8 mouse cellular contexts compared by ENCODE assay signal in genomic region chr6:119848696-119849347, GRCm38 (mm10). TPM values are rescaled to one million over a fixed set of nuclear protein-coding genes. Genes with fewer than 3 reads are reported as not detected.
DNase-seq lines count a peak whose midpoint lies in the region; ATAC-seq and TF ChIP-seq lines count a peak whose summit lies in the region.

No protein-coding gene starts in this region.

- H3K9me3 ChIP-seq in CH12.LX (replicated peaks; ENCODE audit: low read length): no peaks in the 10 kb centered on the region
- H3K9me3 ChIP-seq in forebrain, embryonic 13.5 days (replicated peaks): no peaks in the 10 kb centered on the region
- H3K9me3 ChIP-seq in liver, postnatal 0 days (ENCODE audit: low read length): no peaks in the 10 kb centered on the region

- TF ChIP-seq POLR2A in CH12.LX (IDR thresholded peaks at IDR 0.05; ENCODE audit: low read depth, low read length): no peak

- H3K4me1 ChIP-seq in CH12.LX (ENCODE audit: control insufficient read depth in 1 of 2, insufficient read depth in 2 of 2): peaks cover 0 to 9% of the 10 kb centered on the region in 2 experiments; a peak in 3 of 4 replicates
- H3K4me1 ChIP-seq in forebrain, embryonic 13.5 days: peaks cover 23% of the 10 kb centered on the region
- peaks cover 13% of the 10 kb centered on the region for H3K4me1 ChIP-seq in liver, postnatal 0 days (ENCODE audit: insufficient read depth)

- DNase-seq in frontal cortex, postnatal 10 days (ENCODE audit: low spot score in 2 of 2): no peak
- no peak for DNase-seq in CH12.LX (ENCODE audit: extremely low read depth)
- DNase-seq in liver, postnatal 0 days: no peak
- DNase-seq in adrenal gland, adult (ENCODE audit: inconsistent age in 2 of 2, low spot score in 1 of 2): no peak
- DNase-seq in gastrocnemius, postnatal 14 days: no peak

- H3K4me2 ChIP-seq in CH12.LX (ENCODE audit: insufficient read depth, low read depth, poor library complexity, severe bottlenecking): peak overlapping the region; percentile 65
- peak overlapping the region; percentile 75 for H3K4me2 ChIP-seq in forebrain, embryonic 13.5 days
- H3K4me2 ChIP-seq in liver, postnatal 0 days (ENCODE audit: low read depth, low read length): peak overlapping the region; percentile 99

- peak overlapping the region; percentile 75 for H3K9ac ChIP-seq in CH12.LX (ENCODE audit: insufficient read depth, low read depth)
- peak overlapping the region; percentile 91 for H3K9ac ChIP-seq in forebrain, embryonic 13.5 days
- peak overlapping the region; percentile 90 for H3K9ac ChIP-seq in liver, postnatal 0 days (replicated peaks)

- H3K27ac ChIP-seq in CH12.LX (ENCODE audit: insufficient read depth, low read depth): no peak overlapping the region
- H3K27ac ChIP-seq in forebrain, embryonic 13.5 days: peak overlapping the region; percentile 97
- peak overlapping the region; percentile 89 for H3K27ac ChIP-seq in liver, postnatal 0 days (ENCODE audit: low read depth)

- no peak for TF ChIP-seq RAD21 in CH12.LX (IDR thresholded peaks at IDR 0.05; ENCODE audit: low read depth, low read length)

- intact Hi-C loops in gastrocnemius, postnatal 14 days (cut with DNase I; ENCODE audit: low total_unique reads): loop anchor here (5.0 kb wide), 1 partner anchor 48 kb away; no protein-coding TSS in a partner anchor

- no peak for TF ChIP-seq CTCF in CH12.LX (conservative IDR thresholded peaks at IDR 0.05 in 1 of 2, IDR thresholded peaks at IDR 0.05 in 1 of 2; ENCODE audit: low read depth in 2 of 2, low read length in 2 of 2)
- no peak for TF ChIP-seq CTCF in liver, postnatal 0 days (IDR thresholded peaks at IDR 0.05; ENCODE audit: low read depth)

- H3K36me3 ChIP-seq in CH12.LX (replicated peaks in 1 of 2; ENCODE audit: control insufficient read depth in 1 of 2, insufficient read depth in 1 of 2, low read length in 1 of 2): no peaks in the 10 kb centered on the region
- no peaks in the 10 kb centered on the region for H3K36me3 ChIP-seq in forebrain, embryonic 13.5 days (ENCODE audit: poor library complexity, severe bottlenecking)
- H3K36me3 ChIP-seq in liver, postnatal 0 days (replicated peaks; ENCODE audit: insufficient read depth, low read length): no peaks in the 10 kb centered on the region

- TF ChIP-seq EP300 in CH12.LX (IDR thresholded peaks at IDR 0.05; ENCODE audit: low read length): no peak
- no peak for TF ChIP-seq EP300 in liver, postnatal 0 days (IDR thresholded peaks at IDR 0.05; ENCODE audit: low read depth)

- H3K79me2 ChIP-seq in CH12.LX (replicated peaks; ENCODE audit: control insufficient read depth, extremely low read depth, insufficient read depth, poor library complexity, severe bottlenecking): no peaks in the 10 kb centered on the region; the same call in 1 of the 2 replicates

- in situ Hi-C loops in CH12.LX (cut with MboI; ENCODE audit: low pct_ligation_motif_present, low pct_unique_long_range_greater_than_20kb, low sequenced_read_pairs): no loop called here

- peaks cover 3% of the 10 kb centered on the region for H3K27me3 ChIP-seq in CH12.LX (replicated peaks)
- H3K27me3 ChIP-seq in forebrain, embryonic 13.5 days: no peaks in the 10 kb centered on the region
- no peaks in the 10 kb centered on the region for H3K27me3 ChIP-seq in liver, postnatal 0 days (ENCODE audit: insufficient read depth, low read length)

- ATAC-seq in frontal cortex, adult (ENCODE audit: low TSS enrichment): peak; percentile 8; the same call in 1 of the 2 replicates
- ATAC-seq in forebrain, embryonic 13.5 days: peak; percentile 39
- ATAC-seq in liver, postnatal 0 days: peak; percentile 3
- ATAC-seq in inflammation-experienced regulatory T-cells, adult 6 months: no peak

- peak overlapping the region; percentile 58 to 100 (median 79) for H3K4me3 ChIP-seq in CH12.LX (replicated peaks in 1 of 3; ENCODE audit: low read depth in 2 of 3, low read length in 2 of 3, poor library complexity in 1 of 3)
- peak overlapping the region; percentile 87 for H3K4me3 ChIP-seq in forebrain, embryonic 13.5 days
- peak overlapping the region; percentile 97 for H3K4me3 ChIP-seq in liver, postnatal 0 days (ENCODE audit: low read depth, low read length)

- WGBS in forebrain, embryonic 13.5 days: 11% methylated on average over 13 of the region's 13 CpGs
- WGBS in liver, postnatal 0 days (ENCODE audit: insufficient replicate concordance): 21% methylated on average over 13 of the region's 13 CpGs

- dilution Hi-C loops in CH12.LX (cut with MboI; ENCODE audit: extremely low pct_ligation_motif_present, extremely low pct_unique_long_range_greater_than_20kb, low sequenced_read_pairs): no loop called here

TF ChIP-seq in CH12.LX, 34 proteins besides CTCF, POLR2A, EP300 and RAD21:
- TF ChIP-seq MXI1 (IDR thresholded peaks at IDR 0.05; ENCODE audit: low read depth, low read length): peak; percentile 32; the same call in 1 of the 2 replicates
- TF ChIP-seq ELF1 (IDR thresholded peaks at IDR 0.05; ENCODE audit: low read depth, low read length): 0 out of 2 replicates have a peak, but pooled peaks have one; percentile 5
- no peak for TF ChIP-seq USF1 (IDR thresholded peaks at IDR 0.05; ENCODE audit: low read depth, low read length)

RNA-seq across cellular contexts. Expression of gene Erc1, which starts 0.9 kb away (rescaled TPM):
- total RNA-seq in CH12.LX (2012; rRNA removed) (2.5 TPM in 2 replicates), CH12.LX (2014; rRNA removed) (1.4 and 1.5 TPM in 2 replicates)
- polyA plus RNA-seq in CH12.LX (2012; ENCODE audit: insufficient read length, low read depth): 3.3 and 3.8 TPM in 2 replicates
- polyA plus RNA-seq in forebrain, embryonic 13.5 days (2015; fragmentation: Nextera tagmentation; extraction: Ambion mirVana): 30.1 and 31.3 TPM in 2 replicates
- 2.7 and 4.0 TPM in 2 replicates for polyA plus RNA-seq in liver, postnatal 0 days (2015; fragmentation: Nextera tagmentation; extraction: Ambion mirVana)
- 1 to 10 TPM; 6.8 to 7.8 (median 7.3) TPM for polyA plus RNA-seq in inflammation-experienced regulatory T-cells, adult 6 months (2017; shearing (Covaris generic))
- 10 to 100 TPM; 19.3 to 21.2 TPM for total RNA-seq in gastrocnemius, postnatal 14 days (2021)

RNA-seq across cellular contexts. Expression of gene Rad52, which starts 53.7 kb away (rescaled TPM):
- total RNA-seq in CH12.LX (2012; rRNA removed): 8.4 and 10.2 TPM in 2 replicates
- total RNA-seq in CH12.LX (2014; rRNA removed): 12.2 and 14.2 TPM in 2 replicates
- 8.8 and 9.3 TPM in 2 replicates for polyA plus RNA-seq in CH12.LX (2012; ENCODE audit: insufficient read length, low read depth)
- polyA plus RNA-seq in forebrain, embryonic 13.5 days (2015; fragmentation: Nextera tagmentation; extraction: Ambion mirVana): 22.3 and 25.7 TPM in 2 replicates
- polyA plus RNA-seq in liver, postnatal 0 days (2015; fragmentation: Nextera tagmentation; extraction: Ambion mirVana): 4.9 and 5.9 TPM in 2 replicates
- polyA plus RNA-seq in inflammation-experienced regulatory T-cells, adult 6 months (2017; shearing (Covaris generic)): 10 to 100 TPM; 32.2 to 59.2 (median 46.8) TPM
- 10 to 100 TPM; 11.3 to 11.5 TPM for total RNA-seq in gastrocnemius, postnatal 14 days (2021)
